Mouse (Mus musculus): ENCODE measurements around the gene Cmtm2b.

Cmtm2b gene

GRCm38 (mm10) chr8:104343957-104344356, 21.9 kb downstream of the Cmtm2b start:
- DNase-seq, result peak; percentile 84

- no peak for DNase-seq
These were observed 22.6 kb downstream of the Cmtm2b start for GRCm38 (mm10) chr8:104344622-104345021.

DNA sequence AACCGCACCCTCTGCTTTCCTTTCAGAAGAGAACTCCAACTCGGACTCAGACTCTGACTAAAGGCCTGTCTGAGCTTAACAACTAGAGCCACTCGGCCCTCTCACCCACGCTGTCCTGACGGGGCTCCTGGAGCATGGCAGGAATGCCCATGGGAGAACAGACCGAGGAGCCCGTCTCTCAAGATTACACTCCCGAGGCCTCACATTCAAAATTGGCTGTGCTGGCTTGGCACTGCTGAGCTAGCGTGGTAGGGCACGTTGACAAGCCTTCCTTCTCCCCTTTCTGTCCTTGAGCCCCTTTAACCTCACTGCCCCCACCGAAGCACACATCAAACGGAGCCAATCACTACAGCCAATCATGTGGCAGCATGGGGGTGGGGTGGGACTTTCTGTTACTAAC, 24.7 kb downstream of the Cmtm2b start:
- no peak for DNase-seq

- DNase-seq, result no peak
These were observed 26.9 kb downstream of the Cmtm2b start for GRCm38 (mm10) chr8:104348971-104349370.

DNA sequence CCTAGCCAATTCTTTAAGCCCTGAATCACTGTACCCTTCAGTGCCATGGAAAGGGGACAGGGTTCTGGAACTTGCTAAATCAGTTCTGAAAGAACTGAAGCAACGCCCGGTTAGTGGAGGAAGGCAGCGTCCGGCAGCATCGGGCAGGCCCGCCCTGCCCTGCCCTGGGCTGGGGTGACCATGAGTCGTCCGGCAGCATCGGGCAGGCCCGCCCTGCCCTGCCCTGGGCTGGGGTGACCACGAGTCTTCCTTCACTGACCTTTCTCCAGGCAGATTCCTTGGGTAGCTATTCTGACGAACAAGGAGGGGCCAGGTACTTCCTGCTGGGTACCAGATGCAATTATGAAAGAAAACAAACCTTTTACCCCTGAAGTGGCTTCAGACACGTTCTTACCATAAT, 28.0 kb downstream of the Cmtm2b start:
- DNase-seq, result no peak

DNA sequence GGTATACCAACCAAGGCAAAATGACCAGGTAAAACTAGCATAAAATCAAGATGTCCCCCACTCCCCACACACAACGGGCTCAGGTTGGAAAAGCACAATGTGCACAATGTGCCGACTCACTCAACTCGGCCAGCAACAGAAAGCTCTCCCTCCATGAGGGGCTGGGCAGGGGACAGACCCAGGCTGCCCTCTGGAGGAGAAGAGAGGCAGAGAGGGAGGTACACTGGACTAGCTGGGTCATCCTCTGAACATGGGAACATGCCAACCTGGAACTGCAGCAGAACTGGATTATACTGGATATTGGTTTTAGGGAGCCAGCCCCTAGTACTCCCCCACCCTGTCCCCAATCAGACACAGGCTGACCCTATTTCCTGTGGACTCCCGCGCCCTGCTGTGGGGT, 31.2 kb downstream of the Cmtm2b start:
- DNase-seq, result no peak

- DNase-seq, result no peak
These were observed 32.5 kb downstream of the Cmtm2b start for GRCm38 (mm10) chr8:104354504-104354903.

- no peak for DNase-seq
These were observed 36.6 kb downstream of the Cmtm2b start for GRCm38 (mm10) chr8:104358637-104359036.

- DNase-seq, result no peak
These were observed 37.9 kb downstream of the Cmtm2b start for GRCm38 (mm10) chr8:104359778-104360456.

DNA sequence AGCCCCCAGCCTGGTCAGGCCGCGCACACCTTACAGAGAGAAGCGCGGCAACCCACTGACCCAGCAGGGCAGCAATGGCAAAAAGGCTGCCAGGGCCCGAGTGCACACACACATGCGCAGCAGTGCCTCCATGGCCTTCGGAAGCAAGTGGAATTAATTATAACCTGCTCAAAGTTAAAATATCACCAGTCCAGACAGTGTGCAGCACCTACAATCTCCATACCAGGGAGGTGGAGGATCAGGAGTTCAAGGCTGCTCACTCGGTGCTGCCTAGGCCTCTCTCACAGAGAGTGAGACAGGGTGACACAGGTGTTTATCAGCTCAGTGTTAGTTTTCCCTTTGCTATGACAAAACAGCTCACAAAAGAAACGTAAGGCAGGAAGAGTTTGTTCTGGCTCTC, 43.7 kb downstream of the Cmtm2b start:
- no peak for DNase-seq

DNA sequence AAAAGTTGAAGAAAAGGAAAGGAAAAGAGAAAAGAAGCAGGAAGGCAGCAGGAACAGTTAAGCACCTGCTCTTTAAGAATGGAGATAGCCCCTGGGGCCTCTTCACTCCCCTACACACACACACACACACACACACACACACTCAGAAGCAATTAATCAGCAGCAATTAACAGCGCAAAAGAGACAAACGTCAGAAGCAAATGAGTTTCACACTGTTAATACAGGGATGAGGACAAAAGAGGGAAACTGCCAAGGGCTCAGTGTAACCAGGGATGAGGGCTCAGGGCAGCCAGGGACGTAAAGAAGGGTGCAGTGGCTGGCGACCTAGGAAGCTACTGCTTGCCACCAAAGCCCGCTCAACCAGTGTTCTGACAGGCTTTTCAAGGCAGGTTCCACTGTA, 45.4 kb downstream of the Cmtm2b start:
- DNase-seq, result no peak

GRCm38 (mm10) chr8:104369591-104369990, 47.6 kb downstream of the Cmtm2b start:
- no peak for DNase-seq

- no peak for DNase-seq
These were observed 48.0 kb downstream of the Cmtm2b start for GRCm38 (mm10) chr8:104370071-104370470.

- DNase-seq, result no peak
These were observed 49.1 kb downstream of the Cmtm2b start for GRCm38 (mm10) chr8:104371121-104371520.

DNA sequence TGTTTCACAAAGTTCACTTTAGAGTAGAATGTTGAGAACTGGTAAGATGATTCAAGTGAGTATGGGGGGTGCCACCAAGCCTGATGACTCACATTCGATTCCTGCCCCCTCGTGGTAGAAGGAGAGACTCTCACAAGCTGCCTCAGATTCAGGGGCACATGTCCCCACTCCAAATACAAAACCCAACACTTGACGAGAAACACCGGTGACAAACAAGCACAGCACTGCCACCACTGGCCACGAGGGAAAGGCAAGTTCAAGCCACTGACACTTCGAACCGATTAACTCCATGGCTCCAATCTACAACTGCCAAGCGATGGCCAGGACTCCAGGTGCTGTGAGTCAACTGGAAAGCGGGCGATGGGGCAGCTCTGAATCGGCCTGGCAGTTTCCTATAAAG, 51.7 kb downstream of the Cmtm2b start:
- DNase-seq, result peak; percentile 39

GRCm38 (mm10) chr8:104374269-104374668, 52.2 kb downstream of the Cmtm2b start:
- no peak for DNase-seq

GRCm38 (mm10) chr8:104374864-104375846, 53.1 kb downstream of the Cmtm2b start:
- no peak for DNase-seq

GRCm38 (mm10) chr8:104375959-104376358, 53.9 kb downstream of the Cmtm2b start:
- DNase-seq, result peak; percentile 39

DNA sequence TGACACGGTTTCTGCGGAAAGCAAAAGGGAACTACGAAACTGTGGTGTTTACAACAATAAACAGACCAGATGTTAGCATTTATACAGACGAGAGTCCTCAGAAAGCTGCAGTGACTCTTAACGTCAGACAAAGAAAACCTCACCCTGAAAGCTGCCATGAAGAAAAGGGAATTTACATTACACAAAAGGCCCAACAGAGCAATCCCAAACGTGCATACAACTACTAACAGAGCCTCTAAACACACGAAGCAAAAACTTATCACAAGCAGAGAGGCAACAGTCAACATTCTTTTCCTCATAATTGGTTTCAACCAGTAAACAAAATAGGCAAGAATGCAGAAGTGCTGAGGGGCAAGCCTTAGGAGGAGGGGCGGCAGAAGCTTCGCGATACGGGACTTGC, 54.6 kb downstream of the Cmtm2b start:
- DNase-seq, result no peak

DNA sequence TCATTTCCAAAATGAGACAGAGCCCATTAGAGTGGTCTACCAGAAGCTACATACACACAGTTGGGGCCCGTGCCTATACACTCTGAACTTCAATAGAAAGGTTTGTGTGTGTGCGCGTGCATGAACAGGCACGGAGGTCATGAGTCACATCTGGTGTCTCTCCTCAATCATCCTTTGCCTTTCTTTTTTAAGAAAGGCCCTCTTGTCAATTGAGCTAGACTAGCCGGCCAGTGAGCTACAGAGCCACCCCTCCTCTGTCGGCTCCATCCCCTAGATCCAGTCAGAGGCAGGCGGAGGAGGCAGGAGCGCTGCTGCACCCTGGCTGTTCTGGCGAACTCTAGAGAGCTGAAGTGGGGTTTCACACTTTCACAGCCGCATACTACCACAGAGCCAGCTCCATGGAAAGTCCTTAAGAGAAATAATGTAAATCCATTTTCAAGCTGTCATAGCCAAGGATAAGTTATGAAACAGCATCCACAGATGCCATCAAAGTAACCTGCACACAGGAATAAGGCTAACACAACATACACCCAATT, 57.3 kb downstream of the Cmtm2b start:
- peak; percentile 54 for DNase-seq

- no peak for DNase-seq
These were observed 58.2 kb downstream of the Cmtm2b start for GRCm38 (mm10) chr8:104380269-104380668.

All from right cerebral cortex, adult 18-20 months (tissue).